Mouse (Mus musculus): ENCODE measurements around the gene Jade3.
"Not testable (repeated sequence)": the region's sequence is repeated elsewhere in the genome, so short reads cannot be mapped to it uniquely, and the experiment has no call there.

Jade3 gene

DNA sequence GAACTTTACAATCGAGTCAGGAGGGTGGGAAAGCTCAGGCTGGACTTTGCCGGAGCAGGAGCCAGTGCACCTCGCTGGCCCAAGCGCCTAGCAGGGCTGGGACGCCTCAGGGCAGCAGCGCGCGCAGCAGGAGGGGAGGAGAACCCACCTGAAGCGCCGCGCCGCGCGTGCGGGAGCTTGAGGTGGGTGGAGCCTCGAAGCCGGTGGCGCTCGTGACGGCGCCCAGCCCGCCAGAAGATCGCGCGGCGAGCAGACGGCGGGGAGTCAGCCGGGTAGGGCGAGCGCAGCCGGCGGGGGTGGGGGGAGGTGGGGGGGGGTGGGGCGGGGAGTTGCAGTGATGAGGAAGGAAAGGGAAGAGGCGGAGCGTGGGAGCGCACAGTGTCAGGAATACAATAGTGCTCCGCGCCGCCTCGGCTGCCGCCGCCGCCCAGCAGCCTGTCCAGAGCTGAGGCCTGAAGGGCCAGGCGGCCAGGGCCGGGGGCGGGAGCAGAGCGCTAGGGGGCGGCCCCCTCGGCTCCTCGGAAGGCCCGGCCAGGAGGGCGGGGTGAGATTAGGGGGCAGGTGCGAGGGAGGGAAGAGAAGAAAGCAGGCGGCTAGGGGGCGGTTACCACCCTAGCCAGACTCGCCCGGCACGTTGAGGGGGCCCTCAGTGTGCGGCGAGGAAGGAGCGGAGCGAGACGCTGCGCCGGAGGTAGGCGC is at the start of gene Jade3:
TSS of gene Jade3 (plus strand) at position 549 of the 699 bp plus-strand sequence.
- peak; percentile 87 for DNase-seq (ENCODE audit: low spot score)

DNA sequence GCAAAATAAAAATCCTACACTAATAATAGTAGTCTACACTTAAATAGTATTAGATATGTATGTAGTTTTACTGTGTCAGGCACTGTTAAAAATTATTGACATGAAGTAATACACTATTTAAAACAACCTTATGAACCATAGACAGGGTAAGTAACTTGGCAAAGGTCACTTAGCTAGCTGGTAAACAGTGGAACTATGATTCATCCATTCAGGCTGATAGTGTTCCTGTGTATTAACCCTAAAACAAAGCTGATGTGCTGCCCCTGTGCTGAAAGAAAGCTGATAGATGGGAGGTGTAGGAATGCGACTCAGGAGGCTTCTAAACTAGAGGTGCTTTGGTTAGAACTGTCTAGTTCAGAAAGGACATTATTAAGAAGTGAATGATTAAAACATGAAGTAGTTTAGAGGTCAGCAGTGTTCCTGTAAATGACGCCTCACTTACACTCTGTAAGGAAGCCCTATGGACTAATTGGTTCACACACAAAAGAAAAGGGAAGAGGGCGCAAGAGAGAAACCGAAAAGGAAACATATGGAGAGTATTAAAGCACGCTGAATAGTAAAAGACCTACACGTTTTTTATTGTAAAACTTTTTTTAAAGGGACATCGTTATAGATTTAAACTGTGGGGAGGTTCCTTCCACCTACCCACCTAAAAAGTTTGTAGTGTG is 46.0 kb upstream of the Jade3 start:
- no peak for DNase-seq (ENCODE audit: low spot score)

DNA sequence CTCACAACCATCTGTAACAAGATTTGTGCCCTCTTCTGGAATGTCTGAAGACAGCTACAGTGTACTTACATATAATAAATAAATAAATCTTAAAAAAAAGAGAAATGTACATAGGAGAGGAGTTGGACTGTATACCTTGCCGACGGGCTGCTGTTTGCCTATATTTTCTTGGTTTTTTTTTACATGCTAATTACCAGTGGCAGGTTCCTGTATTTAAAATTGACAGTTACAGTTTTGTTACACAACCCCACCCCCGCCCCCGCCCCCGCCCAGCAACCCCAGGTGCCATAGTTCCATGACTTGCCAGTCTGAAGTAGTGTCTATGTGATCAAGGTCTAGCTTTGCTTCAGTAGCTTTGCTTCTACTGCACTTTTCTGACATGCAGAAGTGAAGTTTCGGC is 43.2 kb upstream of the Jade3 start:
- DNase-seq (ENCODE audit: low spot score) = no peak

DNA sequence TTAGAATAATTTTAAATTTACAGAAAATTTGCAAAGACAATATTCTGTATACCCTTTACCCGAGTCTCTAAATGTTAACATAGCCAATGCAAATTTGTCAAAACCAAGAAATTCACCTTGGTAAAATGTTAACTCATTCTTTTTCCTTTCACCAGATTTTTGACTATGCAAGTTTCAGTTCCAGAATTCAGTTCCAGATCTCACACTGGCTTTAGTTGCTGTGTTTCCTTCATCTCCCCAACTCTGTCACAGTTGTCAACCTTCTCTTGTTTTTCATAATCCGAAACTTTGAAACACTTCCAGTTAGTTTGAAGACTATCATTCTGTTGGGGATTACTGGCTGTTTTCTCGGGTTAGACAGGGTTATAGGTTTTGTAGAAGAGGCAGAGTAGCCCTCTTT is 38.5 kb upstream of the Jade3 start:
- no peak for DNase-seq (ENCODE audit: low spot score)

DNA sequence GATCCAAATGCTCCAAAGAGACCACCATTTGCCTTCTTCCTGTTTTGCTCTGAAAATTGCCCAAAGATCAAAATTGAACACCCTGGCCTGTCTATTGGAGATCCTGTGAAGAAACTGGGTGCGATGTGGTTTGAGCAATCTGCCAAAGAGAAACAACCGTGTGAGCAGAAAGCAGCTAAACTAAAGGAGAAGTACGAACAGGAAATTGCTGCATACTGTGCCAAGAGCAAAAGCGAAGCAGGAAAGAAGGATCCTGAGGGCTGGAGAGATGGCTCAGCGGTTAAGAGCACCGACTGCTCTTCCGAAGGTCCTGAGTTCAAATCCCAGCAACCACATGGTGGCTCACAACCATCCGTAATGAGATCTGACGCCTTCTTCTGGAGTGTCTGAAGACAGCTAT is 33.5 kb upstream of the Jade3 start:
- not testable (repeated sequence) for DNase-seq (ENCODE audit: low spot score)

GRCm38 (mm10) chrX:20392942-20393341 is 32.5 kb upstream of the Jade3 start:
- DNase-seq (ENCODE audit: low spot score) = no peak

- DNase-seq (ENCODE audit: low spot score) = no peak
Observed at GRCm38 (mm10) chrX:20404068-20404467, 21.4 kb upstream of the Jade3 start.

- no peak for DNase-seq (ENCODE audit: low spot score)
Observed at GRCm38 (mm10) chrX:20406909-20407308, 18.6 kb upstream of the Jade3 start.

DNA sequence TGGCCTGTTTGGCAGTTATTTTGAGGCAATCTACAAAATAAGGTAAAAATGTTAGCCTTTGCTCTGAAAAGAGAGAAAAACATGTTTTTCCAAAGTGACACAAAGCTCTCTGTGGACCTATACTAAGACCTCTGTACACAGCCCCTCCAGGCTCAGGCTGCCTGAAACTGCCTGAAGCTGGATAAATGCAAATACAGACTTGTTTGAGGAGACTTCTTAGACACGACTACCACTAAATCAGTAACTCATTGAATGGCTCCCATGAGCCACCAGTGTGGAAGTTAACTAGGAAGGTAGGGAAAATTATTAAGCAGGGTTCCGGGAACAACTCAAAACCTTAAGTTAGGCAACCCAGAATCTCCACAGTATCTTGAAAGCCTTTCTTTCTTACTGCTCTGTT is 17.8 kb upstream of the Jade3 start:
- no peak for DNase-seq (ENCODE audit: low spot score)

DNA sequence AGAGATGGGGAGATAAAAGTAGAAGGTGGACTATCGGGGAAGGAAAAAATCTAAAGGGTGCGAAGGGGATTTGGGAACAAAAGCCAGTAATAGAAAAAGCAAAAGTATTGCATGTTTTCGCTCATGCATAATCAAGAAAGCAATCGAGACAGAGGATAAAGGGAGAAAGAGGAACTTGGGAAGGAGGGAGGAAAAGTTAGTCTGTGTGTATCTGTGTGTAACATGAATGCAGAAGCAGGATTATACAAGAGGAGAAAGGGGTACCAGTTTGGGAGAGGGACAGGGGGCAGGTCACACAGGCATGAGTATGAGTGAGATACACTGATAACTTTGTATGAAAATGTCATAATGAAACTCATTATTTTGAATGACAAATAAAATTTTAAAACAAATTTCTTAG is 14.1 kb upstream of the Jade3 start:
- DNase-seq (ENCODE audit: low spot score) = no peak

GRCm38 (mm10) chrX:20412221-20412620 is 13.3 kb upstream of the Jade3 start:
- DNase-seq (ENCODE audit: low spot score) = no peak

DNA sequence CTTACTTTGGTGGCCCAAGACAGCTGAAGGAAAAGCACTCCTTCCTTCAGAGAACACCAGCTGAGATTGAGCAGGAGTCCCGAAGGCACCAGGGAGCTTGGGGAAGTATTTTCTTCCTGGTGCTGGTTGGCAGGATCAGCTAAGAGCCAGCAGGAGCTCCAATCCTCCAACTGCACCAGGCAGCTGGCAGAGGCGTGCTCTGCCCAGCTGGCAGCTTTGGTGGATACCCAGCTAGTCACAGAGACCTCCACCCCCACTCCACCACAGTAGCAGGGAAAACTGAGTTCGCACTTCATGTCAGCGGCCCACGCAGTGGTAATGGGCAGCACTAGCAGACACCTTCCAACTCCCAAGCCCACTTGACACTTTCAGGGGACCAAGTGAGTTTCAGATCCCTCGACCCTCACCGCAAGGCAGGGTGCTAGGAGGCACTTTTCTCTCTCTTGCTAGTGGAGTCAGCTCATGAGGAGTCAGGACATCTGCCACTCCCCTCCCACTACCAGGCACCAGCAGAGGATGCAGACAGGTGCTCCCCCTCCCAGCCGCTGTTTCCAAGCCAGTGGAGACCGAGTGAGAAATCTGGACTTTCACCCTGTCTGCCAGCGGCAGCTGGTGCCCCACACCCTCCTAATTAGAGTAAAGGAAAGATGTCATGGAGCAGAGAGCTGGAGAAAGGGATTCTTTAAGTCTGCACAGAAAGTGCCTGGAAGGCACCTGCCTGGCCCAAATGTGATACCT is 10.4 kb upstream of the Jade3 start:
- DNase-seq (ENCODE audit: low spot score) = no peak

DNA sequence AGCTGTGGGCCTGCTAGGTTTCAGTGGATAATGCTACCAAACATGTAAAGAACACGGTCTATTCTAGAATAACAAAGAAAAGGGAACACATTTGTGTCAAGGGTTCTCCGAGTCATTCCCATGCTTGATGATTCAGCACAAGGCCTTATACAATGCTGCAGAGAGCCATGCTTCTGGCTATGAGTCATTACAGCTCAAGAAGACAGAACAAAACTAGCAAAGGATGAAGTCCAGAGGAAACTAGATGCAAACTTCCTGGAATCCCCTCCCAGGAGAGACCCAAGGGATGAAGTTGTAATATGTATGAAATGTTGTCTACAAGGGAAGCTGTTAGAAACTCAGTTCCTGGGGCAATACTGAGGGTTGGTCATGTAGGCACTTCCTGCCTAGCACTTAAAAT is 7.0 kb upstream of the Jade3 start:
- no peak for DNase-seq (ENCODE audit: low spot score)

DNA sequence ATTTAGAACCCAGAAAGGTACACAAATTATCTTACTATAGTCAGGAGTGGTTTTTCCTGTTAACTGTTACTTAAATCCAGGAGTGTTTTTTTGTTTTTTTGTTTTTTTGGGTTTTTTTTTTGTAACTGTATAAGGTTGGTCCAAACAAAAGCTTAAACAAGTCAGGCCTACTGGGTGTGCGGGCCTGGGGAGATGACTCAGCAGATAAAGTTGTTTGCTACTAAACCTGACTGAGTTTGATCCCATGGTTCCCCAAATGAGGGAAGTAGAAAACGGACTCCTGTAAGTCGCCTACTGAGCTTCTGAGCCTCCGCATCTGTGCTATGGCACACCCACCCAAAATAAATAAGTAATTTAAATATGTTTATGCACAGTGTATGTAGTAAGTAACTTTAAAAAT is 6.0 kb upstream of the Jade3 start:
- no peak for DNase-seq (ENCODE audit: low spot score)

- DNase-seq (ENCODE audit: low spot score) = peak; percentile 15
Observed at GRCm38 (mm10) chrX:20425839-20426449, 456 bp downstream of the Jade3 start.

DNA sequence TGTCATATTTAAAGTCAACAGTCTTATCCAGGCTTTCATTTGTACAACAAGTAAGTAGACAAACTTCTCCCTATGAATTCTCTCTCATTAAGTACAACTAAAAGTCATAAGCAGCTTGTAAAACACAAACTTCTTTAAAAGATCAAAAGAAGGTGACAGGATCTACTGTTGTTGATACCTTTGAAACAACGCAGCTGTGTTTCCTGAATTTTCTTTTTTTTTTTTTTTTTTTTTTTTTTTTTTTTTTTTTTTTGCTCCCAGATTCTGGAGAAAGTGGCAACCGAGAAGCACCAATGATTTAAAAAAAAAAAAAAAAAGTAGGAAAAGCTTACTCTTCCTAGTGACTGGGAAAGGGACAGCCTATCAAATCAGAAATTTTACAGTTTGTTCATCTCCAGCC is 57.7 kb downstream of the Jade3 start:
- DNase-seq (ENCODE audit: low spot score) = no peak

DNA sequence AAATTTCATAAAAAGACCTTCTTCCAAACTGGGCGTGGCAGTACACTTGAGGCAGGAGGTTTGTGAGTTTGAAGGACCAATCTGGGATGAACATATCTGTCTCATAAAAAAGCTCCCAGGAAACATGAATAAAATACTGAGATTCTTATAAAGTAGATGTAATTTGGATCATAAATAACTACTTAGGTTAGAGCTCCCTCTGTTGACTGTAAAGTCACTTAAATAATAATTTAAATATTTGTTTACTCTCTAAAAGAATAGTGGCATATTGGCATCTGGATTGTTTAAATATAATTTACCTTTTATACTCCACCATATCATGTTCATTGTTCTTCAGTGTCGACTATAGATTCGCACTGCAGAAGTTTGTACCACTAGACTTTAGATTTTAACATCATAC is 72.2 kb downstream of the Jade3 start:
- no peak for DNase-seq (ENCODE audit: low spot score)

GRCm38 (mm10) chrX:20520290-20520939 is 94.9 kb downstream of the Jade3 start:
- no peak for DNase-seq (ENCODE audit: low spot score)

GRCm38 (mm10) chrX:20521578-20521977 is 96.1 kb downstream of the Jade3 start:
- no peak for DNase-seq (ENCODE audit: low spot score)

- no peak for DNase-seq (ENCODE audit: low spot score)
Observed at GRCm38 (mm10) chrX:20532621-20533020, 107.1 kb downstream of the Jade3 start.

DNA sequence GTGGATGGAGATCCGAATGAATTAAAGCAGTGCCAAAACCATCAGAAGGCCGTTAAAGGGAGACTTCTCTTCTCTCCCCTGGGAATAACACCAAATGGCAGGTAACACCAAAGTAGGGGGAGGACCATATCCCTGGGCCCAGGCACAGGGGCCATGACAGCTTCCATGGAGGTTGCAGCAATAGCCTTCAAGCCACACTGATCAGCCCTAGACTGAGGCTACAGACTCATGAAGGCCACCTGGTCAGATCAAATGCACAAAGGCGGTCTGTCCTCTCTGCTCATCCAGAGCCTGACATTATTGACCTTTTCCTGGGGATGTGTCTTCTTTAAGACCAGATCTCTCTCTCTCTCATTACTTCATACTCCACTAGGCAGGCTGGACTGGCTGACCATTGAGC is 118.4 kb downstream of the Jade3 start:
- DNase-seq (ENCODE audit: low spot score) = no peak

GRCm38 (mm10) chrX:20547609-20548008 is 122.1 kb downstream of the Jade3 start:
- DNase-seq (ENCODE audit: low spot score) = peak; percentile 8
